Mouse (Mus musculus): Measurements from ENCODE around the gene Mcm6.
"Not testable (repeated sequence)": the region's sequence is repeated elsewhere in the genome, so short reads cannot be mapped to it uniquely, and the experiment has no call there.

Gene Mcm6

GRCm38 (mm10) chr1:128330313-128330712, 29.2 kb downstream of the Mcm6 start:
- no peak for DNase-seq (ENCODE audit: low spot score)

DNA sequence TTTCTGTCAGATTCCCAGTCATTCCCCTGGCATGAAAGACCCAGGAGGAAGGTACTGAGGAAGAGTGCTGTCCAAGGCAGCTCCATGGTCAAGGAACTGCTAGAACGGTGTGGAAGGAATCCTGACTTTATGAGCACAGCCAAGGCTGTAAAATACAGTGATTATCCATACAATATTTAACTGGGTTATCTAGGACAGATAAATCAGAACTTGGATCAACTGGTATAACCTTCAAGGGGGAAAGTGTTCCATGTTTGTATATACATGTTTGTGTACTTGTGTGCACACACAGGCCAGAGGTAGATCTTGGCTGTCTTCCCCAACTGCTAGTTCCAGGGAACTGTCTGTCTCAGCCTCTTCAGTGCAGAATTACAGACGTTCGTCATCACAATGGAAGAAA, 31.2 kb downstream of the Mcm6 start, which contains the start of gene Lct:
Lct (minus strand) TSS at position 101 of the 400 bp plus-strand sequence.
- DNase-seq (ENCODE audit: low spot score): no peak

DNA sequence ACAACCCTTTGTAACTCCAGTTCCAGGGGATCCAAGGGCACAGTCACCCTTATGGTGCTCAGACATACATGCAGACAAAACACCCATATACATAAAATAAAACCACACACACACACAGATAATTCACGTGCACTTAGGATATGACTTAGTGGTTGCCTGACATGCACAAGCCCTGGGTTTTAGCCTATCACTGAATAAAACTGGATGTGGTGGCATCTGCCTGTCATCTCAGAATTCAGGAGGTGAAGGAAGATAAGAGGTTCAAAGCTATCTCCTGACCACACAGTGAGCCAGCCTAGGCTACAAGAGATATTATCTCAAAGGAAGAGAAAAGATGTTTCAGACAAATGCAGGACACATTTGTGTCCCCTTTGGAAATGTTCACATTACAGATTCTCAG, 32.3 kb downstream of the Mcm6 start:
- DNase-seq (ENCODE audit: low spot score): no peak

DNA sequence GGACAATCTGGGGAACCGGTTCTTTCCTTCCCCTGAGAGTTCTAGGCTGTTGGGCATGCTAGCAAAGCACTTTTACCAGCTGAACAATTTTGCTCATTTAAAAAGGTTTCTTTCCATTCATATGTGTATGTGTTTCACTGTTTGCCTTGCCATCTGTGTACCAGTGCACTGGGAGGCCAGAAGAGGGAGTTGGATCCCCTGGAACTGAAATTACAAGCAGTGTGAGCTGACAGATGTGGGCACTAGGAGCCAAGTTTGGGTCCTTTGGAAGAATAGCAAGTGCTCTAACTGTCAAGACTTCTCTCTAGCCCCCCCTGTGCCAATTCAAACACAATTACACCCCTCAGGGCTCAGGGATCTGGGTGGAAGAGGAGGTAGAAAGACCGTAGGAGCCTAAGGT, 34.7 kb downstream of the Mcm6 start:
- DNase-seq (ENCODE audit: low spot score): no peak

DNA sequence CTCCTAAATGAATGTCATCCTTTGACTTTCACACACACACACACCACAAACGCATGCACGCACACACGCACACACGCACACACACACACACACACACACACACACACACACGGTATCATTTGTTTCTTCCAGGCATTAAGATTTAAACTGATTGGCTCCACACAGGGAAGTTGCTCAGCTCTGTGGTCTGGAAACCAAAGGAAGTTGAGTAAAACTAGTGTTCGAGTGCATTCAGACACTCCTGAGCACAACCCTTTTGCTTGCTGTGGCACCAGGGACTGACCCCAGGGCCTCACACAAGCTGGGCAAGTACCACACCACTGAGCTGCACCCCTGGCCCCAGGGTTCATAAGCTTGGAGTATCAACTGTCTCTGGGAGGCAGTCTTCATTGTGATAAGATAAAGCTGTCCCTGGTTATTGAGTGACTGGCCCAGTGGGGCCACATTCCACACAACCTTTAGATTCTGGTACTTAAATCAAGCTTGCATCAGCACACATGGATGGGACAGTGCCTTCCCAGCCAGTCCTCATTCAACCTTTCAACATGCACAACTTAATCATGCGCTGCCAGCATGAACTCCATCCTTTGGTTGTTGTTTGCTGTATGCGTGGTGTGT, 36.3 kb downstream of the Mcm6 start:
- no peak for DNase-seq (ENCODE audit: low spot score)

DNA sequence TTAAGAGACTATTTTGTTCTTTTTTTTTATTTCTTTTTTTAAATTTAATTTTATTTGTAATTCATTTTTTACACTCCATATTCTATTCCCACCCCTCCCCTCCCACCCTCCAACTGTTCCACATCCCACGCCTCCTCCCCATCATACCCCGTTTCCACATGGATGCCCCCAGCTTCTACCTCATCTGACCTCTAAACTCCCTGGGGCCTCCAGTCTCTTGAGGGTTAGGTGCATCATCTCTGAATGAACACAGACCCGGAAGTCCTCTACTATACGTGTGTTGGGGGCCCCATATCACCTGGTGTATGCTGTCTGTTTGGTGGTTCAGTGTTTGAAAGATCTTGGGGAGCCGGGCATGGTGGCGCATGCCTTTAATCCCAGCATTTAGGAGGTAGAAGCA, 40.2 kb downstream of the Mcm6 start:
- not testable (repeated sequence) for DNase-seq (ENCODE audit: low spot score)

GRCm38 (mm10) chr1:128314665-128315064, 44.8 kb downstream of the Mcm6 start:
- no peak for DNase-seq (ENCODE audit: low spot score)

GRCm38 (mm10) chr1:128309043-128309442, 50.4 kb downstream of the Mcm6 start:
- DNase-seq (ENCODE audit: low spot score): no peak

- peak; percentile 24 for DNase-seq (ENCODE audit: low spot score)
Observed at GRCm38 (mm10) chr1:128303900-128304299, 55.6 kb downstream of the Mcm6 start.

DNA sequence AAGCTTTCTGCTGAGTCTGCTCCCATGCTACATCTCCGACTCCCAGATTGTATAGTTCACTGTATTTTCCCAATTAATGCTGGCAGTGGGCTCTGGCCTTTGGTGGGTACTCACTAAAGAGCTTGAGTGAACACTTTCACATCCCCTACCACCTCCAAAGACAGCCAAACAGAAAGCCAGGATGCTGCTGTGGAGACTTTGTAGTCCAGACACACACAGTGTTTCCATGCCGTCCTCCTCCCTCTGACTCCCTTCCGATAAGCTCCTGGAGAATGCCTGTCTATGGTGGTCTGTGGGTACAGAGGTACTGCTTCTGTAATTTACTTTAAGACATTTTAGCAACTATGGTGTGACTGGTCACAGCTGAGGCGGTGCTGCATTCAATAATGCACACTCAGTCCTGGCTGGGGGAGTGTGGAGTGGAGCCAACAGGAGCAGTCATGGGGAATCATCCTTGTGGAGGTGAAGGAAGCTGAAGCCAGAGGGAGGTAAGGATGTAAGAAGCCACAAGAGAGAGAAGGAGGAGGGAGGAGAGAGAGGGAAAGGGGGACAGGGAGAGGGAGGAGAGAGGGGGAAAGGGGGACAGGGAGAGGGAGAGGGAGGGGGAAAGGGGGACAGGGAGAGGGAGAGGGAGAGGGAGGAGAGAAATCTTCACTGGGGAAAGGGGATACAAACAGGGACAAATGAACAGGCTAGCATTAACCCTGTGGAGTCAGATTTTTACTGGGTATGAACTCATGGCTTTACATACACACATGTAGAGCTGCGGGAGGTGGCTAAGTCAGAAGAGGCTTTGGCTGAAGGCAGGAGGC, 63.5 kb downstream of the Mcm6 start:
- no peak for DNase-seq (ENCODE audit: low spot score)

DNA sequence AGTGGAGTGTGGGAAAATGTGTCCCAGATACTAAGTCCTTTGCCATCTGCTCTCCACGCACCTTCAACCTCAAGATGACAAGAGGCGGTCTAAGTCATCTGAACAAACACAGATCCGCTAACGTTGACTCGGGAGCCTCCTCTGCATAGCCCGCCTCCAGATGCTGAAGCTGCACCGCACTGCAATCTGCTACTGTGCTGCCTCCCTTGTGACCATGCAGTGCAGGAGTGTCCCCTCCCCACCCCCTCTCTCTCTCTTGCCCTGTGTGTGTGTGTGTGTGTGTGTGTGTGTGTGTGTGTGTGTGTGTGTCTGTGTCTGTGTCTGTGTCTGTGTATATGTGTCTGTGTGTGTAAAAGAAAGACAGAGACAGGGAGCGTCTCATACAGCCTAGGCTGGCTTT, 64.2 kb downstream of the Mcm6 start:
- no peak for DNase-seq (ENCODE audit: low spot score)

GRCm38 (mm10) chr1:128293524-128293923, 65.9 kb downstream of the Mcm6 start:
- DNase-seq (ENCODE audit: low spot score): no peak

GRCm38 (mm10) chr1:128290295-128290694, 69.2 kb downstream of the Mcm6 start:
- no peak for DNase-seq (ENCODE audit: low spot score)

GRCm38 (mm10) chr1:128285136-128285535, 74.3 kb downstream of the Mcm6 start:
- no peak for DNase-seq (ENCODE audit: low spot score)

GRCm38 (mm10) chr1:128284157-128284690, 75.2 kb downstream of the Mcm6 start:
- no peak for DNase-seq (ENCODE audit: low spot score)

DNA sequence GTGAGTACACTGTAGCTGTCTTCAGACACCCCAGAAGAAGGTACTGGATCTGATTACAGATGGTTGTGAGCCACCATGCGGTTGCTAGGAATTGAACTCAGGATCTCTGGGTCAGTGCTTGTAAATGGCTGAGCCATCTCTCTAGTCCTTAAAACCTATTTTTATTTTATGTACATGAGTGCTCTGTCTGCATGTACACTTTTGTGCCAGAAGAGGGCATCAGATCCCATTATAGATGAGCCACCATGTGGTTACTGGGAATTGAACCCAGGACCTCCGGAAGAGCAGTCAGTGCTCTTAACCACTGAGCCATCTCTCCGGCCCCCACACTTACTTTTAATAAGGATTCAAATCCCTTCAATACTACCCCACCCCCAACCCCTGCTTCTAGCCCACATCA, 76.5 kb downstream of the Mcm6 start:
- DNase-seq (ENCODE audit: low spot score): no peak

GRCm38 (mm10) chr1:128281753-128282152, 77.7 kb downstream of the Mcm6 start:
- no peak for DNase-seq (ENCODE audit: low spot score)

Data from testis, postnatal 14 days (tissue).